Mouse (Mus musculus): ENCODE measurements around the gene Kcnv2.

The Kcnv2 gene

GRCm38 (mm10) chr19:27322281-27322680 lies at the start of gene Kcnv2:
Gene Kcnv2 (plus strand): TSS chr19:27322588.
- no peak for DNase-seq (ENCODE audit: low spot score)

DNA sequence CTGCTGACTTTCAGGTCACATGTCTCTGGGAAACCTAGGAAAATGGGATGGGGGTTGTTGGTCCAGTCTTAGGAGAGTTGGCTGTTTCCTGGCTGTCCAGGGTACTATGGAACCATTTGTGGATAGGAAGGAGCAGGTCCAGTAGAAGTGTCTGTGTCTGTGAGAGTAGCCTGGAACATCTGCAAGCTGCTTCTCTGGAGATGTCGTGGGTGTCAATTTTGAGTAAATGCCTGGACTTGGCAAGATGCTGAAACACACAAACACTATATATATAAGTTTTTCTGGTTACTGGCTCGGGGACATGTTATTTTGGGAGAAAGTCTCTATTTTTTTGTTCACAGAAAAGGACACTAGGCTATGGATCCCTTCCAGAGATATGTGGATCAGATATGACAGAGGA lies 49.0 kb upstream of the Kcnv2 start:
- DNase-seq (ENCODE audit: low spot score): no peak

DNA sequence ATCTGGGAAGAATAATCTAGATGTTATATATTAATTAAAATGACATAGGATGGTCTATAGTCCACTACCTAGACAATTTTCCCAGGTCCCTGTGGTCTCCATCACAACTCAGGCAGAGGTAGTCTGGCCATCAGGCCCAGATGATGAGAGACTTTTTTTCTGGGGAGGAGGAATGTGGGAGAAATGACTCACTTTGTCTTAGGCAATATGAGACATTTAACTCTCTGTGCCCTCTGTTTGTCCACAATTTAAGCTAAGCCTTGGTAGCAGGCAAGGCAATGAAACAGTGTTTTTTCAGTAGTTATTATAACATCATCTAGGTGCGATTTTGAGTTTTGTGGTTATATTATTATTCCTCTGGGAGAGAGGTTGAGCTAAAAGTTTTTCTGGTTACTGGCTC lies 48.0 kb upstream of the Kcnv2 start:
- no peak for DNase-seq (ENCODE audit: low spot score)

GRCm38 (mm10) chr19:27279174-27279573 lies 43.2 kb upstream of the Kcnv2 start:
- DNase-seq (ENCODE audit: low spot score): no peak

GRCm38 (mm10) chr19:27310039-27310438 lies 12.3 kb upstream of the Kcnv2 start:
- no peak for DNase-seq (ENCODE audit: low spot score)

DNA sequence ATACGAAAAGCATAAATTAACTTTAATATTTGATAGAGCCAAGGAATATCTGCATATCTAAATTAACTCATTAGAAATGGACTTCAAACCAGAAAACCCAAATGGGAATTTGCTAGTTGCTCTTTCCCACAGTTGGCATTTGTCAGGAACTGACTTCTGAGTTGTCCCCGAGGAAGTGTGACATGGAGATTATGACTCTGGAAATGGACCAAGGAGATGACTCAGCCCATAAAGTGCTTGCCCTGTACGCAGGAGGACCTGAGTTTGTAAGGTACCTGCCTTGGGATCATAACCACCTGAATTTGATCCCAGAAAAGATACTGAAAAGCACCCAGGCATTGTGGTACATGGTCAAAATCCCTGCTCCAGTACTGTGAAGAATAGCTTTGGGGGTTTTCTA lies 11.1 kb upstream of the Kcnv2 start:
- no peak for DNase-seq (ENCODE audit: low spot score)

- no peak for DNase-seq (ENCODE audit: low spot score)
Observed at GRCm38 (mm10) chr19:27312266-27313079, 9.9 kb upstream of the Kcnv2 start.

DNA sequence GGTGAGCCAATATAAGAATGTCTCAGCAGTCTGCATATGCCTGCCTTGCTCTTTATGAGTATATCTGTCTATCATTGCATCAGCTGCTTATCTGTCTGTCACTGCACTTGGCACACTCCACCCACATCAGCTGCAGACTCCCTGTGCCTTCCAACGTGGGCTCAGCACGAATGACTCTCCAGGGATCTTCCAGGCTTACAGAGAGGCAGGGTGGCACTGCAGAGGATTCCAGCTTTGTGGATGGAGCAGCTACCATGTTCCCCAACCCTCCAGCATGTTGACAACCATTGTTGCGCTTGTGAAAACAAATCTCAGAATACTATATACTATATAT lies 9.3 kb upstream of the Kcnv2 start:
- DNase-seq (ENCODE audit: low spot score): peak; percentile 4

- DNase-seq (ENCODE audit: low spot score): no peak
Observed at GRCm38 (mm10) chr19:27316313-27317258, 5.8 kb upstream of the Kcnv2 start.

- peak; percentile 7 for DNase-seq (ENCODE audit: low spot score)
Observed at GRCm38 (mm10) chr19:27317337-27317736, 5.1 kb upstream of the Kcnv2 start.

GRCm38 (mm10) chr19:27322911-27323627 lies 681 bp downstream of the Kcnv2 start:
- DNase-seq (ENCODE audit: low spot score): no peak

DNA sequence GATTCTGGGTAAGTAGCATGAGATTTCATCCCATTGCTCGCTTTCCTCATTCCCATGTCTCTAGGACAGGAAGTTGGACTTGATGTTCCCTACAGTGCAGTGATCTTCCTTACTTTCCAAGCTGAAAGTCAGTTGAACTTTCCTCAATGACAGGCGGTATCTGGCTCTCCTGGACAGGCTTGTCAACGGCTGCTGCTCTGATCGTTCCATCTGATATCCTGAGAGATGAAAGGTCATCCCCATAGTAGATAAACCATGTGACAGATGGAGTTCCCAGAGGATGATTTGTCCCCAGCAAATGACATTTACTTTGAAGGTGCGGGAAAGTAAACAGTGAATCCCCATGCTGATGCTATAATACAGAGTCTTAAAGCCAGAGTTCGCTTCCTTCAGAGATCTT lies 3.2 kb downstream of the Kcnv2 start:
- no peak for DNase-seq (ENCODE audit: low spot score)

GRCm38 (mm10) chr19:27327569-27327968 lies 5.2 kb downstream of the Kcnv2 start:
- DNase-seq (ENCODE audit: low spot score): no peak

DNA sequence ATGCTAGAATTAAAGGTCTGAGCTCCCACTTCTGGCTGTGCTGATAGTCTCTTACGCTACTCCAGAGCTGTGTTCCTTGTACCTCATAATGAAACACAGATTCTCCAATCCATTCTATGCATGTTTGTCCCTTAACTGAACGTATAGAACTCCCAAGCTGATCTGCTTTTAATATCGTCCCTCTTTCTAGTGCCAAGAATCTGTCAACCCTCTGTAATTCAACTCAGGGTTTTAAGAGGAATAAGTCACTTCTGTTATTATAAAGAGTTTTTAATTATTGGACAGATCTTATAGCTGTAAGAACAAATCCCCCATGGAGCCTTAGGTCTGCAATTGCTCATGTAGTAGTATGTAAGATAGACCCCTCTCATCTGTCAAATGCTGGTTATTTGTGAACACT lies 5.8 kb downstream of the Kcnv2 start:
- no peak for DNase-seq (ENCODE audit: low spot score)

- DNase-seq (ENCODE audit: low spot score): no peak
Observed at GRCm38 (mm10) chr19:27328644-27329043, 6.3 kb downstream of the Kcnv2 start.

- no peak for DNase-seq (ENCODE audit: low spot score)
Observed at GRCm38 (mm10) chr19:27332207-27332794, 9.9 kb downstream of the Kcnv2 start.

- no peak for DNase-seq (ENCODE audit: low spot score)
Observed at GRCm38 (mm10) chr19:27336126-27336917, 13.9 kb downstream of the Kcnv2 start.

DNA sequence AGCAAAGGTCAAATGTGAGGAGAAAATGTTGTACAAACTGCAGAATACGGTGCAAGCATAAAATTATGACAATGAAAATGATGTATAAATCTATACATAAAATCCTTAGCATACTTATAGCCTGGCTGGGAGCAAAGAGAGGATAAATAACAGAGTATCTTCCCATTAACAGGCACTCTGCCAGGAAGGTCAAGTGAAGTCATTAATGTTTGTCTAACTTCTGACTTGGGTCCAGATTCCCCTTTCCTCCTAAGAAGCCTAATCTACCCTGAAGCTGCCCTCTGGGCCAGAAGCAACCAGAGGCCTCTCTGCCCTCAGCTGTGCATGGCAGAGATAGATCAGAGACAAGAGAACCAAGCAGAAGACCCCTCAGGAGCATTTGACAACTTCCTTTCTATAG lies 24.1 kb downstream of the Kcnv2 start:
- no peak for DNase-seq (ENCODE audit: low spot score)

DNA sequence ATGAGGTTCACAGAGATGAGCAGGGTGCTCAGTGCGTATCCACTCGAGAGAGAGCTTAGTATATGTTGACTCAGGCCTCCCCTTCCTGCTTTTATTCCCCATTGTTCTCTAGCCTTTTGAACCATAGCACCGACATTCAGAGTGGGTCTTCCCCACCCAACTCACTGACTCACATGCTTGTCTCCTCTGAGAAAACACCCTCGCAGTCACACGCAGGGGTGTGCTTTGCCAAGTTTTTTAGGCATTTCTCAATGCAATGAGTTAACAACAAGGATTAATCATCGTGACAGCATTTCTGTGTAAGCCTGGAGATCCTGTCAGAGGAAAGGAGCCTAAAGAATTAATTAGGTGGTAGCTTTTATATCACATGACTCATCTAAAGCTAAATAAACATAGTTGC lies 29.3 kb downstream of the Kcnv2 start:
- peak; percentile 9 for DNase-seq (ENCODE audit: low spot score)

DNA sequence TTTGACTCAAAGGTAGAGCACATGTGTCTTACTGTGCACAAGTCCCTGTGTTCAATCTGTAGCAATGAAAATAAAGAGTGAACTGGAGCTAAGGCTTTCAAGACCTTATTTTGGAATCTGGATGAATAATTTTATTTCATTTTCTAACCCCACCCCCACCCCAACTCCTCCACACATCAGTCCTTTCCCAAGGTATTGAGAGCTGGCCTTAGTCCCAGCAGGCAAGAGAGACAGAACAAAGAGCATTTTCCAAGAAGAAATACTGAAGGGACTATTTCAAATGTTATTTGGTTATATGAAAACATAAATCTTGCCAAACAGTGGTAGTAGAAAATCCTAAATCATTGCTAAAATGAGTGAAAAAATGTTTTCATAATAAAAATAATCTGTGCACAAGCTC lies 38.0 kb downstream of the Kcnv2 start:
- DNase-seq (ENCODE audit: low spot score): no peak

DNA sequence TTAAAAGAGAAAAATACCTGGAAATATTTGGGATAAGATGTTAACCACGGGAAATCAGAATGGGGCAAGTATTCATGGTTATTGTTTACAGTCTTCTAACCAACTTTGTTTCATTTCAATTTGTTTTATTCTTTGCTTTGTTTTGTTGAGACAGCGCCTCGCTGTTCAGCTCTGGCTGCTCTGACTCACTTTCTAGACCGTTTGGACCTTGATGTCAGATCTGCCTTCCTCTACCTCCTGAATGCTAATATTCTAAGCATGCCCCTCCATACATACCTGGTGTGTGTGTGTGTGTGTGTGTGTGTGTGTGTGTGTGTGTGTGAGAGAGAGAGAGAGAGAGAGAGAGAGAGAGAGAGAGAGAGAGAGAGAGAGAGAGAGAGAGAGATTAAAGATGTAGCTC lies 41.5 kb downstream of the Kcnv2 start:
- DNase-seq (ENCODE audit: low spot score): no peak
